8 mouse cellular contexts compared by ENCODE assay signal in genomic region chr11:115164976-115165374, GRCm38 (mm10). TPM values are rescaled to one million over a fixed set of nuclear protein-coding genes. Genes with fewer than 3 reads are reported as not detected.
DNase-seq lines count a peak whose midpoint lies in the region; ATAC-seq and TF ChIP-seq lines count a peak whose summit lies in the region.

No protein-coding gene starts in this region.

- peak overlapping the region; percentile 81 for H3K4me2 ChIP-seq in forebrain, embryonic 15.5 days (replicated peaks)
- peak overlapping the region; percentile 90 for H3K4me2 ChIP-seq in kidney, embryonic 16.5 days (replicated peaks; ENCODE audit: low read depth, low read length)

- ATAC-seq in forebrain, embryonic 15.5 days (replicated peaks), result no peak
- ATAC-seq in kidney, embryonic 16.5 days (ENCODE audit: low FRiP score, low TSS enrichment), result 0 out of 2 replicates have a peak, but pooled peaks have one; percentile 23

- 2% methylated on average over 9 of the region's 9 CpGs for WGBS in forebrain, embryonic 15.5 days
- 1% methylated on average over 9 of the region's 9 CpGs for WGBS in kidney, embryonic 16.5 days

- H3K36me3 ChIP-seq in testis, adult 2 months (ENCODE audit: control insufficient read depth, insufficient read depth, low read length), result no peaks in the 10 kb centered on the region
- H3K36me3 ChIP-seq in forebrain, embryonic 15.5 days, result no peaks in the 10 kb centered on the region
- no peaks in the 10 kb centered on the region for H3K36me3 ChIP-seq in kidney, embryonic 16.5 days (ENCODE audit: insufficient read depth, low read length)

- H3K27ac ChIP-seq in testis, adult 2 months (ENCODE audit: control insufficient read depth, insufficient read depth, low read depth, low read length), result no peak overlapping the region
- H3K27ac ChIP-seq in brown adipose tissue, adult 24 weeks (replicated peaks; ENCODE audit: low read depth, low read length), result no peak overlapping the region
- H3K27ac ChIP-seq in forebrain, embryonic 15.5 days (replicated peaks), result no peak overlapping the region
- H3K27ac ChIP-seq in kidney, embryonic 16.5 days (ENCODE audit: low read length), result peak overlapping the region; percentile 85

- H3K4me3 ChIP-seq in testis, adult 2 months (ENCODE audit: control insufficient read depth, low read depth, low read length), result peak overlapping the region; percentile 88
- H3K4me3 ChIP-seq in brown adipose tissue, adult 24 weeks (ENCODE audit: insufficient read depth, low read depth, low read length), result peak overlapping the region; percentile 80
- H3K4me3 ChIP-seq in forebrain, embryonic 15.5 days, result peak overlapping the region; percentile 58
- H3K4me3 ChIP-seq in kidney, embryonic 16.5 days (ENCODE audit: low read length), result peak overlapping the region; percentile 83

- TF ChIP-seq CTCF in testis, adult 2 months (IDR thresholded peaks at IDR 0.05; ENCODE audit: control insufficient read depth, insufficient read depth, insufficient replicate concordance, low read depth, low read length), result no peak

- H3K9me3 ChIP-seq in forebrain, embryonic 15.5 days, result no peaks in the 10 kb centered on the region
- H3K9me3 ChIP-seq in kidney, embryonic 16.5 days (ENCODE audit: low read length), result no peaks in the 10 kb centered on the region

- H3K27me3 ChIP-seq in testis, adult 2 months (ENCODE audit: control insufficient read depth, insufficient read depth, low read length), result peaks cover 2% of the 10 kb centered on the region
- H3K27me3 ChIP-seq in forebrain, embryonic 15.5 days, result peaks cover 41% of the 10 kb centered on the region; the same call in 1 of the 2 replicates
- H3K27me3 ChIP-seq in kidney, embryonic 16.5 days (ENCODE audit: insufficient read depth, low read length), result no peaks in the 10 kb centered on the region; the same call in 1 of the 2 replicates

- no peak for TF ChIP-seq POLR2A in testis, adult 2 months (IDR thresholded peaks at IDR 0.05; ENCODE audit: control insufficient read depth, low read depth, low read length)

- H3K9ac ChIP-seq in forebrain, embryonic 15.5 days (replicated peaks), result 0 out of 2 replicates have a peak overlapping the region, but pooled peaks have one; percentile 49
- peak overlapping the region; percentile 81 for H3K9ac ChIP-seq in kidney, embryonic 16.5 days (replicated peaks; ENCODE audit: low read length)

- H3K4me1 ChIP-seq in testis, adult 2 months (ENCODE audit: control insufficient read depth, insufficient read depth, low read length), result peaks cover 22% of the 10 kb centered on the region
- no peaks in the 10 kb centered on the region for H3K4me1 ChIP-seq in brown adipose tissue, adult 24 weeks (ENCODE audit: control insufficient read depth, insufficient read depth, insufficient read length, low read length)
- H3K4me1 ChIP-seq in forebrain, embryonic 15.5 days, result peaks cover 37% of the 10 kb centered on the region
- peaks cover 31% of the 10 kb centered on the region for H3K4me1 ChIP-seq in kidney, embryonic 16.5 days (ENCODE audit: insufficient read depth, low read length)

- no peak for DNase-seq in testis, postnatal 14 days (ENCODE audit: low spot score)
- peak; percentile 38 for DNase-seq in lung, postnatal 14 days
- DNase-seq in natural killer cell, adult 2 months (ENCODE audit: low spot score in 2 of 2), result no peak
- no peak for DNase-seq in right cerebral cortex, postnatal 36 days (ENCODE audit: low spot score in 2 of 2)

RNA-seq across cellular contexts. Expression of gene Slc9a3r1, which starts 1.8 kb away (rescaled TPM):
- polyA plus RNA-seq in testis, adult 2 months (2012; rRNA removed), result 21.2 and 29.7 TPM in 2 replicates
- polyA plus RNA-seq in brown adipose tissue, adult 24 weeks (2012; ENCODE audit: insufficient read depth, insufficient read length, missing spikeins), result 5.3 and 5.9 TPM in 2 replicates
- 45.8 and 50.5 TPM in 2 replicates for polyA plus RNA-seq in forebrain, embryonic 15.5 days (2015; fragmentation: Nextera tagmentation; extraction: Ambion mirVana)
- 165 and 170 TPM in 2 replicates for polyA plus RNA-seq in kidney, embryonic 16.5 days (2015; fragmentation: Nextera tagmentation; extraction: Ambion mirVana)

RNA-seq across cellular contexts. Expression of gene Tmem104, which starts 22.3 kb away (rescaled TPM):
- 7.5 and 9.0 TPM in 2 replicates for polyA plus RNA-seq in testis, adult 2 months (2012; rRNA removed)
- 8.5 and 8.8 TPM in 2 replicates for polyA plus RNA-seq in brown adipose tissue, adult 24 weeks (2012; ENCODE audit: insufficient read depth, insufficient read length, missing spikeins)
- polyA plus RNA-seq in forebrain, embryonic 15.5 days (2015; fragmentation: Nextera tagmentation; extraction: Ambion mirVana), result 10.8 and 12.4 TPM in 2 replicates
- 11.7 and 13.8 TPM in 2 replicates for polyA plus RNA-seq in kidney, embryonic 16.5 days (2015; fragmentation: Nextera tagmentation; extraction: Ambion mirVana)

RNA-seq across cellular contexts. Expression of gene Nat9, which starts 22.7 kb away (rescaled TPM):
- 106 and 118 TPM in 2 replicates for polyA plus RNA-seq in testis, adult 2 months (2012; rRNA removed)
- 20.9 and 29.3 TPM in 2 replicates for polyA plus RNA-seq in brown adipose tissue, adult 24 weeks (2012; ENCODE audit: insufficient read depth, insufficient read length, missing spikeins)
- 19.0 and 24.1 TPM in 2 replicates for polyA plus RNA-seq in forebrain, embryonic 15.5 days (2015; fragmentation: Nextera tagmentation; extraction: Ambion mirVana)
- polyA plus RNA-seq in kidney, embryonic 16.5 days (2015; fragmentation: Nextera tagmentation; extraction: Ambion mirVana), result 28.0 and 29.7 TPM in 2 replicates

RNA-seq across cellular contexts. Expression of gene Cd300lf, which starts 31.2 kb away (rescaled TPM):
- polyA plus RNA-seq in testis, adult 2 months (2012; rRNA removed), result 0.09 and 0.14 TPM in 2 replicates
- polyA plus RNA-seq in brown adipose tissue, adult 24 weeks (2012; ENCODE audit: insufficient read depth, insufficient read length, missing spikeins), result 0.28 TPM in 1 of 2 replicates, not detected in the other
- 0.10 TPM in 1 of 2 replicates, not detected in the other for polyA plus RNA-seq in forebrain, embryonic 15.5 days (2015; fragmentation: Nextera tagmentation; extraction: Ambion mirVana)
- 0.52 and 0.53 TPM in 2 replicates for polyA plus RNA-seq in kidney, embryonic 16.5 days (2015; fragmentation: Nextera tagmentation; extraction: Ambion mirVana)
